Mouse (Mus musculus): Measurements from ENCODE around the gene Castor2. TPM values are rescaled to one million over a fixed set of nuclear protein-coding genes. Genes with fewer than 3 reads are reported as not detected.

The Castor2 gene
- polyA plus RNA-seq, 1 experiment from 2014 or later = 6.0 TPM

DNA sequence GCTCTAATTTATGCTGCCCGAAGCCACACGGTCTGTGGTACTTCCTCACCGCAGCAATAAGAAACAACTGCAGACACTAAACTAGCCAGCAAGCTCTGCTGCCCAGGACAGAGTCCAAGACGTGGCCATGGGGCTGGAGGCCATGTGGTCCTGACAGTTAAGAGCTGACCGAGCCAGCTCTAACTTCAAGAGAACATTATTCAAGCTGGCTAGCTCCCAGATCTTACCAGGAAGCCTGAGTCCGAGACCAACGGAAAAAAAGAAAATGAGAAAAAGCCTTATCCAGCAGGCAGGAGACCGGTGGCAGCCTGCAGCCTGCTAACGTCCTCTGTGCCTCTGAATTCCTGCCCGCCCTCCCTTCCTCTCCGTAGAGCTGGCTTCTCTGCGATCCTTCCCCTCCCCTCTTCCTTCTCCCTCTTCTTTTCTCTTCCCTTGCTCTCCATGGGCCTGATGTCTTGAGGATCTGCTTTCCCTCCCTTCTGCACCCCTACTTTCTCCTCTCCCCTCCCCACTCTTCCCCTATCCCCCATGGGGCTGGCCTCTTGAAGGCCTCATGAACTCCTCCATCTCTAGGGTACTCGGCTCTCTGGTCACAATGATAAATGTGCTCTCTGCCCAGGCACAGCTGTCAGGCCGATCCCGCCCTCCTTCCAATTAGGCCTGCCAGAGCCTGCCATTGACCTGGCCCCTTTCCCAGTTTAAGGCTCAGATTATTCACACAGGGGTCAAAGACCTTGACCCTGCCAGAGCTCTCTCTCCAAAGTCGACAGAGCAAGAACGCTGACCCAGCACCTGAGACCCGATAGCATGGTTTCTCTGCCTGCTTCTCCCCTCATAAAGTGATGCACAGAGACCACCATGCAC lies 18.6 kb upstream of the Castor2 start:
- Histone ChIP-seq H3K9ac (no peak overlapping the region), H3K4me1 (no peaks in the 10 kb centered on the region), H3K4me3 (no peak overlapping the region), H3K4me2 (no peak overlapping the region), H3K9me3 (0 out of 2 replicates have a peak, but pooled peaks cover 5% of the 10 kb centered on the region), H3K27ac (no peak overlapping the region), H3K27me3 (no peaks in the 10 kb centered on the region), H3K36me3 (no peaks in the 10 kb centered on the region)
- WGBS = 37% methylated on average over 18 of the region's 18 CpGs
- no peak for ATAC-seq (ENCODE audit: insufficient number of reproducible peaks, insufficient read depth, low FRiP score, low TSS enrichment, low read depth)

DNA sequence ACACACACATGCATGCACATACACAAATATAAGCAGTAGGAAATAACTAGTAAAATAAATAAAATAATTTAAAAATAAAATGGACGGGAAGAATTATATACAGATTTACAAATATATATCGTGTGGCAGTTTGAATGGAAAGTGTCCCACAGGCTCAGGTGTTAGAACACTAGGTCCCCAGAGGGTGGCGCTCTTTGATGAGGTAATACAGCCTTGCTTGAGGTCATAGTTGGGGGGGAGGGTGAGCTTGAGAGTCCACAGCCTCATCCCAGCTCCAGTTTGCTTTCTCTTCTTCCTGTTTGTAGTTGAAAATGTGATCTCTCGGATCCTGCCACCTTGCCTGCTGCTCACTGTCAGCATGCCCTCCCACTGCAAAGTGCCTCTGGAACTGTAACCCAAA lies 14.3 kb upstream of the Castor2 start:
- ATAC-seq (ENCODE audit: insufficient number of reproducible peaks, insufficient read depth, low FRiP score, low TSS enrichment, low read depth) = no peak
- Histone ChIP-seq H3K27me3 (no peaks in the 10 kb centered on the region), H3K27ac (no peak overlapping the region), H3K9ac (no peak overlapping the region), H3K4me1 (no peaks in the 10 kb centered on the region), H3K36me3 (no peaks in the 10 kb centered on the region), H3K9me3 (no peaks in the 10 kb centered on the region), H3K4me3 (no peak overlapping the region), H3K4me2 (no peak overlapping the region)
- WGBS = 73% methylated on average over 4 of the region's 4 CpGs

- WGBS = 88% methylated on average over 3 of the region's 3 CpGs
- Histone ChIP-seq H3K4me2 (no peak overlapping the region), H3K27ac (no peak overlapping the region), H3K36me3 (no peaks in the 10 kb centered on the region), H3K27me3 (no peaks in the 10 kb centered on the region), H3K9me3 (no peaks in the 10 kb centered on the region), H3K9ac (no peak overlapping the region), H3K4me3 (no peak overlapping the region), H3K4me1 (no peaks in the 10 kb centered on the region)
- no peak for ATAC-seq (ENCODE audit: insufficient number of reproducible peaks, insufficient read depth, low FRiP score, low TSS enrichment, low read depth)
Measured at GRCm38 (mm10) chr5:134085887-134086639, 13.4 kb upstream of the Castor2 start.

DNA sequence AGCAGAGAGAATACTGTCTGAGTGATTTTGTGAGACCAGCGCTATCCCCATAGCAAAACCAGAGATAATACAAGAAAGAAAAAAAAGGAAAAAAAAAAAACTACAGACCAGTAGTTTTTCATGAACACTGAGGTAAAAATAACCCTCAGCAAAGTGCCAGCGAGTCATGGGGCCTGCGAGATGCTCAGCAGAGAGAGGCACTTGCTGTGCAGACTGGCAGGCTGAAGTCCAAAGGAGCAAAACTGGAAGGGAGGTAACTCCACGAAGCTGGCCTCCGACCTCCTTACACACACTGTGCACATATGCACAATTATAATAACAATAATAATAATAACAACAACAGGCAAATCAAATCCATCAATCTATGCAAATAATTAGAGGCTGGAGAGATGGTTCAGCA lies 12.3 kb upstream of the Castor2 start:
- Histone ChIP-seq H3K4me3 (no peak overlapping the region), H3K9ac (no peak overlapping the region), H3K4me1 (no peaks in the 10 kb centered on the region), H3K4me2 (no peak overlapping the region), H3K36me3 (no peaks in the 10 kb centered on the region), H3K27me3 (no peaks in the 10 kb centered on the region), H3K27ac (no peak overlapping the region), H3K9me3 (no peaks in the 10 kb centered on the region)
- WGBS = 81% methylated on average over 5 of the region's 5 CpGs
- ATAC-seq (ENCODE audit: insufficient number of reproducible peaks, insufficient read depth, low FRiP score, low TSS enrichment, low read depth) = no peak

DNA sequence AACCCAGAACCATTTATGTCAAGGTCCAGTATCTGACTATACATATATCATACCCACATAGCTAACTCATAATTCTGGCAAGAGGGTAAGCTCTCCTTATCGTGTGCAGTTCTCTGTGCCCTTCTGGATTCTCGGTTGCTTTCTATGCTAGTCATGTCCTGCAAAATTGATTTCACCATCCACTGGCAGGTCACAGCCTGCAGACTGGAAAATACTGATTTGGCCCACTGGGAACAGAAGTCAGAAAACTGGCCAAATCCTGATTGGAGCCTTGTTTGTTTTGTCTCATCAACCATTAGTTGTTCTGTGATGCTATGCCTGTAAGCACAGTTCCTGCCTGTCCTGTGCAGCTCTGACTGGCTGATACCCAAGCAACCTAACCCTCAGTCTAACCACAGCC lies 3.7 kb upstream of the Castor2 start:
- Histone ChIP-seq H3K27ac (no peak overlapping the region), H3K9me3 (no peaks in the 10 kb centered on the region), H3K4me3 (no peak overlapping the region), H3K9ac (no peak overlapping the region), H3K4me2 (no peak overlapping the region), H3K4me1 (peaks cover 11% of the 10 kb centered on the region), H3K27me3 (no peaks in the 10 kb centered on the region), H3K36me3 (no peaks in the 10 kb centered on the region)
- WGBS = 87% methylated on average over 2 of the region's 2 CpGs
- no peak for ATAC-seq (ENCODE audit: insufficient number of reproducible peaks, insufficient read depth, low FRiP score, low TSS enrichment, low read depth)

DNA sequence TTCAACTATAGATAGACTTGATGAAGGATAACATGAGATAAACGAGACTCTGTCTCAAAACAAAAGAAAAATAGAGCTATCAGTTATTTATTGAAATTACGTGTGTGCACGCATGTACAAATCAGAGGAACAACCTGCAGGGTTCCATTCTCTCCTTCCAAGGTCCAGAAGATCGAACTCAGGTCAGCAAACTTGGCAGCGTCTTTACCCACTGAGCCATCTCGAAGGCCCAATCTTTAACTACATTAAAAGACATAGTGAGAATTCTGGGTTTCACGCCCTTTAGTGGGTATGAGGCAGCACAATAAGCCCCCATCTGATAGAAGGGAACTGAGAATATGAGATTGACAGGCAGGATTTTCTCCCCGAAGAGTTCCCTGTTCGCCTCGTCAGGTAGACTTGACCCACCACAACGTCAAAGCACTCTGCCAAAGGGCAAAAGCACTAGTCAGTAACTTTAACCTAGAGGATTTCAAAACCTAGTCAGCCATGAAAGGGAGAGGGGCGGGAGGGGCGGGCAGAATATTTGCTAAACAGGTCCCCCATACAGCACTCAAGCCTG lies 1.1 kb upstream of the Castor2 start:
- no peak for ATAC-seq (ENCODE audit: insufficient number of reproducible peaks, insufficient read depth, low FRiP score, low TSS enrichment, low read depth)
- WGBS = 38% methylated on average over 13 of the region's 13 CpGs
- H3K27me3 ChIP-seq = no peaks in the 10 kb centered on the region
- no peaks in the 10 kb centered on the region for H3K9me3 ChIP-seq
- H3K4me3 ChIP-seq = peak overlapping the region; percentile 67
- no peaks in the 10 kb centered on the region for H3K36me3 ChIP-seq
- H3K27ac ChIP-seq = no peak overlapping the region; the same call in 1 of the 2 replicates
- peak overlapping the region; percentile 78 for H3K9ac ChIP-seq
- H3K4me1 ChIP-seq = peaks cover 26% of the 10 kb centered on the region
- H3K4me2 ChIP-seq = peak overlapping the region; percentile 87

DNA sequence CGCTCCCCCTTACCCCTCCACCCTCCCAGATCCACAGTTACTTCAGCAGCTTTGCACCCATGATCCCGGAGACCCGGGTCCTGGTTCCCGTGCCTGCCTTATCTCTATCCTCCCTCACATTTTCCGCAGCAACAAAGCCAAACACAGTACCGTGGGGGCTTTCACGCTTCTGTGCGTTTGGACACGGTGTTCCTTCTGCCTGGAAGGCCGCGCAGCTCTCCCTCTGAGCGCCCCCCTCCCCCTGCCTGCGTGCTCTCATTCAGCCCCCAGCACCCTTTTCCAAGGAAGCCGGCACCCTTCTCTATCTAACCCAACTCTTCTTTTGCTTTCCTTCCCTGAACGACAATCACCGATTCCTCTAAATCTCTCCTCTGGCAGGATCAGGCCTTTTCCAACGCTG lies 535 bp upstream of the Castor2 start:
- ATAC-seq (ENCODE audit: insufficient number of reproducible peaks, insufficient read depth, low FRiP score, low TSS enrichment, low read depth) = no peak
- Histone ChIP-seq H3K36me3 (no peaks in the 10 kb centered on the region), H3K27ac (peak overlapping the region; percentile 79), H3K4me1 (peaks cover 26% of the 10 kb centered on the region), H3K9me3 (no peaks in the 10 kb centered on the region), H3K27me3 (no peaks in the 10 kb centered on the region), H3K4me2 (peak overlapping the region; percentile 87), H3K9ac (peak overlapping the region; percentile 78), H3K4me3 (peak overlapping the region; percentile 67)
- WGBS = under 1% methylated on average over 17 of the region's 17 CpGs

GRCm38 (mm10) chr5:134100232-134100771 lies 791 bp downstream of the Castor2 start:
- Histone ChIP-seq H3K4me3 (peak overlapping the region; percentile 67), H3K36me3 (peaks cover 2% of the 10 kb centered on the region; the same call in 1 of the 2 replicates), H3K9ac (peak overlapping the region; percentile 78), H3K27me3 (no peaks in the 10 kb centered on the region), H3K9me3 (no peaks in the 10 kb centered on the region), H3K4me2 (peak overlapping the region; percentile 87), H3K4me1 (peaks cover 26% of the 10 kb centered on the region), H3K27ac (no peak overlapping the region)
- WGBS = 2% methylated on average over 17 of the region's 17 CpGs
- ATAC-seq (ENCODE audit: insufficient number of reproducible peaks, insufficient read depth, low FRiP score, low TSS enrichment, low read depth) = 0 out of 2 replicates have a peak, but pooled peaks have one; percentile 7

- no peak for ATAC-seq (ENCODE audit: insufficient number of reproducible peaks, insufficient read depth, low FRiP score, low TSS enrichment, low read depth)
- Histone ChIP-seq H3K36me3 (peaks cover 12% of the 10 kb centered on the region), H3K4me2 (peak overlapping the region; percentile 87), H3K4me3 (no peak overlapping the region), H3K4me1 (peaks cover 26% of the 10 kb centered on the region), H3K27ac (no peak overlapping the region), H3K9ac (no peak overlapping the region), H3K27me3 (no peaks in the 10 kb centered on the region), H3K9me3 (0 out of 2 replicates have a peak, but pooled peaks cover 3% of the 10 kb centered on the region)
- 64% methylated on average over 5 of the region's 5 CpGs for WGBS
Measured at GRCm38 (mm10) chr5:134101322-134101721, 1.8 kb downstream of the Castor2 start.

DNA sequence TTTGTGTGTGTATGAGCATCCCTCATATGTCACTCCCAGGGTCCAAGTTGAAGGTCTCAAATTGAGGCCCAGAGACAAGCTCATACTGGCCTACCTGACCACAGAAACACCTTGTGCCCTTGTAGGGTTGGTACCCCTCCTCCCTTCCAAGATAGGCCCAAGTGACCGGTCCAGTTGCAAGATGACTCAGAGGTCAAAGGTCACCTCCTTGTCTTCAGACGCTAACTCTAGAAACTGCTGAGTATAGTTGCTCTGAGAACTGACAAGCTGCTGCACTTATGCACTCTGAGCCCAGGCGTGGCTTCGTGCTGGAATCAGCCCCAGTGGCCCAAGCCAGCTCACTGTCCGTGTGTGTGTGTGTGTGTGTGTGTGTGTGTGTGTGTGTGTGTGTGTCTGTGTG lies 2.4 kb downstream of the Castor2 start:
- Histone ChIP-seq H3K27me3 (no peaks in the 10 kb centered on the region), H3K9ac (no peak overlapping the region), H3K27ac (no peak overlapping the region), H3K4me2 (no peak overlapping the region), H3K4me1 (peaks cover 26% of the 10 kb centered on the region), H3K36me3 (peaks cover 13% of the 10 kb centered on the region), H3K4me3 (no peak overlapping the region), H3K9me3 (0 out of 2 replicates have a peak, but pooled peaks cover 4% of the 10 kb centered on the region)
- 30% methylated on average over 5 of the region's 5 CpGs for WGBS
- no peak for ATAC-seq (ENCODE audit: insufficient number of reproducible peaks, insufficient read depth, low FRiP score, low TSS enrichment, low read depth)

DNA sequence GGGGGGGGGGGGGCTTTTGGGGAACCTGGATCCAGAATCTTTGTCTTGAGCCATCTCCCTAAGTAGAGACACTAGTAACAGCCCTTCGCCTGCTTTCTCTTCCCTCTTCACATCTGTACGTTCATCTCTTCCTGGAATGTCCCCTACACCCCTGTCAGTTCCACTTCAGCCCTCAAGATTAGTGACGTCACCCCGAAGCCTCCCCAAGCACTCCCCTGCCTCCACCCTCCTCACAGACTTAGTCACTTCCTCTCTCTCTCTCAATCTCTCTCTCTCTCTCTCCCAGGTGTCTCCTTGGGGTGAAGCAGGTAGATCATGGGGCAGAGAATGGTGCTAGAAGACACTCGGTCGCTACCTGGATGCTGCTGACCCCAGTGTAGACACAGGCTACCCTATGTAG lies 3.2 kb downstream of the Castor2 start:
- ATAC-seq (ENCODE audit: insufficient number of reproducible peaks, insufficient read depth, low FRiP score, low TSS enrichment, low read depth) = no peak
- Histone ChIP-seq H3K4me3 (no peak overlapping the region), H3K4me1 (peaks cover 26% of the 10 kb centered on the region), H3K27ac (no peak overlapping the region), H3K36me3 (peaks cover 13% of the 10 kb centered on the region), H3K27me3 (no peaks in the 10 kb centered on the region), H3K4me2 (no peak overlapping the region), H3K9ac (no peak overlapping the region), H3K9me3 (0 out of 2 replicates have a peak, but pooled peaks cover 4% of the 10 kb centered on the region)
- 72% methylated on average over 6 of the region's 6 CpGs for WGBS
